Mouse (Mus musculus) cortical plate, adult 2 months (tissue): Measurements from ENCODE around the gene Plekha8.

Experiments
- CTCF ChIP-seq: fragments of 200-500 bp; IDR thresholded peaks from 2 replicates; pipeline ENCODE4 v1.5.1; 2011; ENCODE audit warnings: mild to moderate bottlenecking, control low read depth, low read length; ENCODE audit not compliant: insufficient read depth; ENCODE audit errors: extremely low read depth
- POLR2A ChIP-seq: fragments of 200-500 bp; IDR thresholded peaks from 2 replicates; pipeline ENCODE4 v1.6.1; 2011; ENCODE audit warnings: mild to moderate bottlenecking, low read length, control low read depth; ENCODE audit not compliant: insufficient read depth; ENCODE audit errors: extremely low read depth

DNA sequence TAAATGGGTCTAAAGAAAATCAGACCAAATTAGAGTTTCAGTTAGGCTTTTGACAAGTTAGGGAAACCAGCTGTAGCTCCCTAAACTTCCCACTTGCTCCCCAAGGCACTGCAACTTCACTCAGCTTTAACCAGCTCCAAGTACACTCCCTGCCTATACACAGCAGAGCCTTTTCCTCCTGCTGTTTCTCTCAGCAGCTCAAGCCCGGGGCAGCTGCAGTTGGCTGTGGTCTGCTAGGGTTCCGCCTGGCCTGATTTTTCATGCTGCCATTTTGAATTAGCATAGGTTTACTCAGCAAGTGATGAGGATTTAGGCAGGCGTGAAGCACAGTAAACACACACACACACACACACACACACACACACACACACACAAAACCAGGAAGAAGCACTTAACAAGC, 29.9 kb upstream of the Plekha8 start:
- TF ChIP-seq CTCF: no peak
- no peak for TF ChIP-seq POLR2A
